Mouse (Mus musculus): ENCODE results near the gene Gtf2h3. TPM values are rescaled to one million over a fixed set of nuclear protein-coding genes. Genes with fewer than 3 reads are reported as not detected.

Gene Gtf2h3
- polyA plus RNA-seq (2015; fragmentation: Nextera tagmentation; extraction: Ambion mirVana): 50.3 TPM in 2 replicates

- Histone ChIP-seq H3K4me1 (replicated peaks) (peaks cover 32% of the 10 kb centered on the region), H3K4me3 (peak within 1 kb of the TSS; percentile 80), H3K36me3 (peaks cover 49% of the 10 kb centered on the region), H3K27me3 (no peaks in the 10 kb centered on the region), H3K4me2 (peak within 1 kb of the TSS; percentile 89), H3K9ac (peak within 1 kb of the TSS; percentile 80), H3K9me3 (no peaks in the 10 kb centered on the region), H3K27ac (peak within 1 kb of the TSS; percentile 67; the same call in 1 of the 2 replicates)
- WGBS: 1% methylated on average over 51 of the region's 51 CpGs
- peak; percentile 90 for ATAC-seq (ENCODE audit: low FRiP score)
These were observed at the start of gene Gtf2h3, which contains the start of gene Eif2b1 for GRCm38 (mm10) chr5:124578633-124579317. Gtf2h3 (plus strand) TSS chr5:124579140. Eif2b1 (minus strand) TSS chr5:124579131.

GRCm38 (mm10) chr5:124529191-124529651 is 49.7 kb upstream of the Gtf2h3 start:
- Histone ChIP-seq H3K4me3 (peak overlapping the region; percentile 71), H3K36me3 (no peaks in the 10 kb centered on the region), H3K27ac (peak overlapping the region; percentile 60; the same call in 1 of the 2 replicates), H3K4me1 (replicated peaks) (peaks cover 41% of the 10 kb centered on the region), H3K27me3 (no peaks in the 10 kb centered on the region), H3K9ac (peak overlapping the region; percentile 65), H3K4me2 (peak overlapping the region; percentile 77), H3K9me3 (no peaks in the 10 kb centered on the region)
- ATAC-seq (ENCODE audit: low FRiP score): no peak
- 37% methylated on average over 8 of the region's 8 CpGs for WGBS

GRCm38 (mm10) chr5:124529697-124530096 is 49.2 kb upstream of the Gtf2h3 start:
- H3K4me2 ChIP-seq: peak overlapping the region; percentile 77
- WGBS: 76% methylated on average over 8 of the region's 8 CpGs
- ATAC-seq (ENCODE audit: low FRiP score): no peak
- H3K9me3 ChIP-seq: no peaks in the 10 kb centered on the region
- peak overlapping the region; percentile 71 for H3K4me3 ChIP-seq
- no peaks in the 10 kb centered on the region for H3K36me3 ChIP-seq
- peaks cover 41% of the 10 kb centered on the region for H3K4me1 ChIP-seq (replicated peaks)
- H3K27ac ChIP-seq: no peak overlapping the region
- H3K9ac ChIP-seq: peak overlapping the region; percentile 80
- no peaks in the 10 kb centered on the region for H3K27me3 ChIP-seq

- Histone ChIP-seq H3K27ac (peak within 1 kb of the TSS; percentile 78), H3K9ac (peak within 1 kb of the TSS; percentile 80), H3K4me3 (peak within 1 kb of the TSS; percentile 71), H3K9me3 (no peaks in the 10 kb centered on the region), H3K4me1 (replicated peaks) (peaks cover 41% of the 10 kb centered on the region), H3K36me3 (no peaks in the 10 kb centered on the region), H3K4me2 (peak within 1 kb of the TSS; percentile 77), H3K27me3 (no peaks in the 10 kb centered on the region; the same call in 1 of the 2 replicates)
- WGBS: under 1% methylated on average over 94 of the region's 96 CpGs
- peak; percentile 93 for ATAC-seq (ENCODE audit: low FRiP score)
These were observed 48.0 kb upstream of the Gtf2h3 start, which contains the start of gene Rilpl1 for GRCm38 (mm10) chr5:124530655-124531582. Rilpl1 (minus strand) TSS chr5:124531391.

- Histone ChIP-seq H3K4me2 (peak overlapping the region; percentile 77), H3K36me3 (no peaks in the 10 kb centered on the region), H3K27ac (peak overlapping the region; percentile 78), H3K9ac (peak overlapping the region; percentile 80), H3K27me3 (peaks cover under 1% of the 10 kb centered on the region), H3K9me3 (no peaks in the 10 kb centered on the region), H3K4me3 (peak overlapping the region; percentile 71), H3K4me1 (replicated peaks) (peaks cover 42% of the 10 kb centered on the region)
- peak; percentile 58 for ATAC-seq (ENCODE audit: low FRiP score)
- WGBS: 11% methylated on average over 14 of the region's 14 CpGs
These were observed 47.4 kb upstream of the Gtf2h3 start for GRCm38 (mm10) chr5:124531583-124531930.

- Histone ChIP-seq H3K4me1 (replicated peaks) (peaks cover 46% of the 10 kb centered on the region), H3K4me2 (no peak overlapping the region), H3K27ac (no peak overlapping the region), H3K4me3 (no peak overlapping the region), H3K36me3 (no peaks in the 10 kb centered on the region), H3K27me3 (peaks cover 5% of the 10 kb centered on the region), H3K9me3 (no peaks in the 10 kb centered on the region), H3K9ac (no peak overlapping the region)
- ATAC-seq (ENCODE audit: low FRiP score): no peak
- 38% methylated on average over 7 of the region's 7 CpGs for WGBS
These were observed 46.5 kb upstream of the Gtf2h3 start for GRCm38 (mm10) chr5:124532451-124532850.

- peaks cover 25% of the 10 kb centered on the region for H3K4me1 ChIP-seq (replicated peaks)
- H3K27me3 ChIP-seq: peaks cover 5% of the 10 kb centered on the region
- WGBS: 75% methylated on average over 5 of the region's 5 CpGs
- no peaks in the 10 kb centered on the region for H3K36me3 ChIP-seq
- H3K9ac ChIP-seq: no peak overlapping the region
- H3K9me3 ChIP-seq: no peaks in the 10 kb centered on the region
- ATAC-seq (ENCODE audit: low FRiP score): no peak
- H3K27ac ChIP-seq: no peak overlapping the region
- H3K4me2 ChIP-seq: no peak overlapping the region
- H3K4me3 ChIP-seq: no peak overlapping the region
These were observed 43.9 kb upstream of the Gtf2h3 start for GRCm38 (mm10) chr5:124535016-124535415.

- 7% methylated on average over 17 of the region's 17 CpGs for WGBS
- no peak for ATAC-seq (ENCODE audit: low FRiP score)
- Histone ChIP-seq H3K4me1 (replicated peaks) (peaks cover 18% of the 10 kb centered on the region), H3K9me3 (no peaks in the 10 kb centered on the region), H3K27me3 (peaks cover 5% of the 10 kb centered on the region), H3K4me3 (peak overlapping the region; percentile 9; the same call in 1 of the 2 replicates), H3K27ac (no peak overlapping the region), H3K4me2 (peak overlapping the region; percentile 38), H3K9ac (peak overlapping the region; percentile 49; the same call in 1 of the 2 replicates), H3K36me3 (no peaks in the 10 kb centered on the region)
These were observed 42.2 kb upstream of the Gtf2h3 start for GRCm38 (mm10) chr5:124536776-124537175.

GRCm38 (mm10) chr5:124538813-124539792 is 39.8 kb upstream of the Gtf2h3 start:
- Histone ChIP-seq H3K27me3 (peaks cover 5% of the 10 kb centered on the region), H3K36me3 (peaks cover 9% of the 10 kb centered on the region), H3K9me3 (no peaks in the 10 kb centered on the region), H3K4me1 (replicated peaks) (peaks cover 23% of the 10 kb centered on the region), H3K9ac (no peak overlapping the region), H3K27ac (no peak overlapping the region), H3K4me2 (no peak overlapping the region), H3K4me3 (no peak overlapping the region)
- WGBS: 78% methylated on average over 15 of the region's 16 CpGs
- ATAC-seq (ENCODE audit: low FRiP score): no peak

GRCm38 (mm10) chr5:124539905-124540304 is 39.0 kb upstream of the Gtf2h3 start:
- H3K4me3 ChIP-seq: peak overlapping the region; percentile 93

GRCm38 (mm10) chr5:124540383-124540786 is 38.6 kb upstream of the Gtf2h3 start, which contains the start of gene Tmed2:
Tmed2 (plus strand) TSS chr5:124540695.
- peak; percentile 95 for ATAC-seq (ENCODE audit: low FRiP score)
- no peaks in the 10 kb centered on the region for H3K9me3 ChIP-seq
- peak within 1 kb of the TSS; percentile 94 for H3K4me2 ChIP-seq
- peak within 1 kb of the TSS; percentile 93 for H3K4me3 ChIP-seq
- WGBS: under 1% methylated on average over 34 of the region's 35 CpGs
- H3K4me1 ChIP-seq (replicated peaks): peaks cover 23% of the 10 kb centered on the region
- peaks cover 22% of the 10 kb centered on the region for H3K36me3 ChIP-seq
- H3K27me3 ChIP-seq: peaks cover 5% of the 10 kb centered on the region
- H3K27ac ChIP-seq: peak within 1 kb of the TSS; percentile 87
- H3K9ac ChIP-seq: peak within 1 kb of the TSS; percentile 89

More at GRCm38 (mm10) chr5:124539905-124540304, 39.0 kb upstream of the Gtf2h3 start:
- 73% methylated on average over 4 of the region's 4 CpGs for WGBS
- H3K4me2 ChIP-seq: 0 out of 2 replicates have a peak overlapping the region, but pooled peaks have one; percentile 29
- no peak for ATAC-seq (ENCODE audit: low FRiP score)
- no peak overlapping the region for H3K9ac ChIP-seq
- no peak overlapping the region for H3K27ac ChIP-seq
- H3K9me3 ChIP-seq: no peaks in the 10 kb centered on the region
- peaks cover 5% of the 10 kb centered on the region for H3K27me3 ChIP-seq
- H3K36me3 ChIP-seq: peaks cover 17% of the 10 kb centered on the region
- H3K4me1 ChIP-seq (replicated peaks): peaks cover 23% of the 10 kb centered on the region
